Comparison of ENCODE assay signal across 9 mouse cellular contexts in genomic region chr13:62181835-62182755, GRCm38 (mm10). TPM values are rescaled to one million over a fixed set of nuclear protein-coding genes. Genes with fewer than 3 reads are reported as not detected.
DNase-seq lines count a peak whose midpoint lies in the region; ATAC-seq and TF ChIP-seq lines count a peak whose summit lies in the region.
"Not testable (repeated sequence)": the region's sequence is repeated elsewhere in the genome, so short reads cannot be mapped to it uniquely, and the experiment has no call there.
"Had no signal": no experiment of that assay in that cellular context is flagged by ENCODE, and none has a peak within 500 bp of the region (broad histone marks: within the 10 kb centered on the region; RNA-seq: fewer than 3 reads in every experiment).

No protein-coding gene starts in this region.

- H3K9ac ChIP-seq in ES-Bruce4 (ENCODE audit: low read depth, poor library complexity, severe bottlenecking) = not testable (repeated sequence)
- H3K9ac ChIP-seq in ES-E14 (ENCODE audit: insufficient read depth, low read depth, low read length, poor library complexity, severe bottlenecking) = peak overlapping the region; percentile 38; the same call in 1 of the 2 replicates

- H3K4me1 ChIP-seq in E14TG2a.4 (replicated peaks; ENCODE audit: low read depth, low read length) = peaks cover 21% of the 10 kb centered on the region; the same call in 1 of the 2 replicates
- not testable (repeated sequence) for H3K4me1 ChIP-seq in ES-Bruce4 (ENCODE audit: control insufficient read depth, insufficient read depth, low read length); ES-E14 (ENCODE audit: control insufficient read depth in 2 of 2, insufficient read depth in 2 of 2, low read length in 2 of 2, poor library complexity in 1 of 2)

- peak; percentile 77 for TF ChIP-seq EP300 in ES-Bruce4 (IDR thresholded peaks at IDR 0.05; ENCODE audit: insufficient read depth, low read depth, low read length)

- DNase-seq in ES-CJ7 (ENCODE audit: low read depth, low spot score) (peak; percentile 99), ES-E14 (ENCODE audit: low read depth, low spot score) (peak; percentile 96), R1 (ENCODE audit: low read depth, low spot score) (peak; percentile 100), WW6 (ENCODE audit: low read depth, low spot score) (peak; percentile 64), ZHBTc4 (ENCODE audit: low read depth, low spot score) (peak; percentile 98)
- not testable (repeated sequence) for DNase-seq in Patski (ENCODE audit: low read depth, low spot score)

- H3K27me3 ChIP-seq in E14TG2a.4 (ENCODE audit: insufficient read depth, low read length); ES-Bruce4 (ENCODE audit: control insufficient read depth, insufficient read depth, low read length, poor library complexity, severe bottlenecking); Patski: not testable (repeated sequence)

- POLR2A ChIA-PET in Patski (lab: Charles Lee) = not testable (repeated sequence)

- CTCF ChIA-PET in Patski (lab: Charles Lee) = not testable (repeated sequence)

- H3K4me3 ChIP-seq in E14TG2a.4 (replicated peaks; ENCODE audit: low read length) (0 out of 2 replicates have a peak overlapping the region, but pooled peaks have one; percentile 13), ES-E14 (ENCODE audit: insufficient read depth in 1 of 2, low read depth in 1 of 2, low read length in 2 of 2, poor library complexity in 1 of 2, severe bottlenecking in 1 of 2) (0 out of 4 replicates have a peak overlapping the region, but pooled peaks of 1 of the 2 experiments have one; percentile 8)
- not testable (repeated sequence) for H3K4me3 ChIP-seq in ES-Bruce4 (ENCODE audit: low read depth, low read length)

- in situ Hi-C loops in ES-E14 (cut with MboI; ENCODE audit: low sequenced_read_pairs in 2 of 2, unreplicated experiment in 2 of 2); Patski (cut with MboI; ENCODE audit: low pct_unique_long_range_greater_than_20kb): not testable (repeated sequence)

- ATAC-seq in Patski = peak; percentile 26

- H3K27ac ChIP-seq in ES-Bruce4 (ENCODE audit: insufficient read depth, low read length) (peak overlapping the region; percentile 94), ES-E14 (ENCODE audit: insufficient read depth, low read depth, low read length, poor library complexity, severe bottlenecking) (peak overlapping the region; percentile 94; the same call in 1 of the 2 replicates)

- not testable (repeated sequence) for H3K36me3 ChIP-seq in E14TG2a.4 (ENCODE audit: insufficient read depth, low read length); ES-Bruce4 (ENCODE audit: control insufficient read depth, insufficient read depth, low read length, poor library complexity, severe bottlenecking); ES-E14 (ENCODE audit: control insufficient read depth, insufficient read depth, low read length, poor library complexity, severe bottlenecking)

- not testable (repeated sequence) for TF ChIP-seq POLR2A in ES-Bruce4 (IDR thresholded peaks at IDR 0.05; ENCODE audit: insufficient read depth, low read length)

- H3K9me3 ChIP-seq in E14TG2a.4 (ENCODE audit: low read length) = peaks cover 28% of the 10 kb centered on the region
- not testable (repeated sequence) for H3K9me3 ChIP-seq in ES-Bruce4 (replicated peaks; ENCODE audit: control insufficient read depth, insufficient read depth, low read length, poor library complexity, severe bottlenecking); ES-E14 (ENCODE audit: control insufficient read depth, insufficient read depth, low read depth, low read length)

- TF ChIP-seq CTCF in E14TG2a.4 (conservative IDR thresholded peaks at IDR 0.05; ENCODE audit: low read length); ES-Bruce4 (IDR thresholded peaks at IDR 0.05; ENCODE audit: low read depth, low read length); Patski (IDR thresholded peaks at IDR 0.05): not testable (repeated sequence)

TF ChIP-seq in ES-E14, 5 proteins besides CTCF, POLR2A, EP300 and RAD21:
- TF ChIP-seq CHD2 (IDR thresholded peaks at IDR 0.05; ENCODE audit: low read depth, low read length) = peak; percentile 69; the same call in 1 of the 2 replicates

RNA-seq across cellular contexts. Expression of gene Zfp808, which starts 52.4 kb away (rescaled TPM):
- polyA plus RNA-seq in ES-Bruce4 (2011; ENCODE audit: insufficient read depth, insufficient read length, low read depth, missing spikeins) (29.0 and 32.2 TPM in 2 replicates), Patski (2021) (7.0 TPM)
- 35.5 and 45.6 TPM in 2 replicates for total RNA-seq in ES-E14 (2012; rRNA removed)
- polyA plus RNA-seq: adrenal gland, adult 2 months had no signal
